Mouse (Mus musculus): Measurements from ENCODE around the gene Parp8. TPM values are rescaled to one million over a fixed set of nuclear protein-coding genes. Genes with fewer than 3 reads are reported as not detected.

Parp8 gene
- polyA plus RNA-seq, 1 experiment from 2014 or later, result 2.2 TPM

DNA sequence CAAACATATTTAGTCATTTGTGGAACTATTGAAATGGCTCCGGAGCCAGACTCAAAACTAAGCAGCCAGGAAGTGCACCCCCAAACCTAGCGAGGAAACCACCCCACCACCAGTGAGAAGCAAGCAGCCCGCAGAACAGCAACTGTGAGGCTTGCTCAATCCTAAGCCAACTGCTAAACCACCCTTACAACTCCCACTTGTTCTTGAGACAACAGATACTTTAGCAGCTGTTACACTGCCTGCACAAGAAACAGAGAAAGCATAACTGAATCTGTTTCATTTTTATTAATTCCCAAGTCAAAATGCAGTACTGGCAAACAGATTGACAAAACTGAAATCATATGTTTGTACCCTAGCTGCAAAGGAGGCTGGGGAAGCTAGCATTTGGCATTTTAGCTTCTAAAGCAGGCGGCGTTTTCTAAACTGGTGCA lies 23.2 kb upstream of the Parp8 start:
- Histone ChIP-seq H3K9ac (replicated peaks) (no peak overlapping the region), H3K27ac (ENCODE audit: low read depth) (no peak overlapping the region), H3K4me2 (ENCODE audit: low read depth, low read length) (no peak overlapping the region; the same call in 1 of the 2 replicates), H3K4me1 (ENCODE audit: insufficient read depth) (0 out of 2 replicates have a peak, but pooled peaks cover 3% of the 10 kb centered on the region), H3K4me3 (ENCODE audit: low read depth, low read length) (no peak overlapping the region), H3K9me3 (ENCODE audit: low read length) (no peaks in the 10 kb centered on the region), H3K27me3 (ENCODE audit: insufficient read depth, low read length) (no peaks in the 10 kb centered on the region), H3K36me3 (replicated peaks; ENCODE audit: insufficient read depth, low read length) (no peaks in the 10 kb centered on the region)
- 40% methylated on average over 5 of the region's 5 CpGs for WGBS (ENCODE audit: insufficient replicate concordance)
- ATAC-seq (peak; percentile 44; the same call in 1 of the 2 replicates), DNase-seq (peak; percentile 27)
- TF ChIP-seq CTCF (IDR thresholded peaks at IDR 0.05; ENCODE audit: low read depth) (no peak), EP300 (IDR thresholded peaks at IDR 0.05; ENCODE audit: low read depth) (0 out of 2 replicates have a peak, but pooled peaks have one; percentile 11)

DNA sequence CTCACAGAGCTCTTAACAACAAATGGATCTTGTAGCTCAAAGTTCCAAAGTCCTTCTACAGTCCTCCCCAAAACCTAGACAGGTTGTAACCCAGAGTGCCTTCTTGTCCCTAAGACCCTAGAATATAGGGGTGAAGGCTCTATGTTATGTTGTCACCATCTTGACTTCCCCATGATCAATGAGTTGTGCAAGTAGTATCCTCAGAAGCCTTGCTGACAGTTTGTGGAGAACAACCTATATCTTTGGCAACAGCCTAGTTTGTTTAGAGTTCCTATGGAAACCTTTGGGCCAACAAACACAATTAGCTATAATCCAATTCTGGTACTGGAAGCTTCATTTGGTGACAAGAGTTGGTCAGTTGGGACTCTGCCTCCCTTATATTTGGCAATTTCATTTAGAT lies 18.2 kb upstream of the Parp8 start:
- DNase-seq, result no peak

DNA sequence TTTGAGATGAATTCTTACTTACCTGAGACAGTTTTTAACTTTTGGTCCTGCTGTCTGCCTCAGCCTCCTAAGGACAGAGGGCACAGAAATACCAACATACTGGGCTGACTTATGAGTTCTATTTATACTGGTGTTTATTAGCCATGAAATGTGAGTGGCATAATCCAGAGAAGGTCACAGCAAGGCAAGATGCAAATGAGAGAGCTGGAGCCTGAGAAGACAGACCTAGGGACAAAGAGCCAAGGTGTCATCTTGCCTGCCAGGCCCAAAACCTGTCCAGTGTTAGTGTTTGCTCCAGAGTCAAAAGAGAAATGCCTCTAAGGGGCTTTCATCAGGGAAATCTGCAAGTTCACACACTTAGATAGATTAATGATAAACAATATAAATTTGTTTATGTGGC lies 15.7 kb upstream of the Parp8 start:
- H3K9me3 ChIP-seq (ENCODE audit: low read length), result no peaks in the 10 kb centered on the region
- H3K36me3 ChIP-seq (replicated peaks; ENCODE audit: insufficient read depth, low read length), result no peaks in the 10 kb centered on the region
- no peaks in the 10 kb centered on the region for H3K27me3 ChIP-seq (ENCODE audit: insufficient read depth, low read length)
- TF ChIP-seq EP300 (IDR thresholded peaks at IDR 0.05; ENCODE audit: low read depth) (no peak), CTCF (IDR thresholded peaks at IDR 0.05; ENCODE audit: low read depth) (no peak)
- H3K4me1 ChIP-seq (ENCODE audit: insufficient read depth), result no peaks in the 10 kb centered on the region
- H3K4me3 ChIP-seq (ENCODE audit: low read depth, low read length), result no peak overlapping the region
- DNase-seq (no peak), ATAC-seq (no peak)
- no peak overlapping the region for H3K9ac ChIP-seq (replicated peaks)
- no peak overlapping the region for H3K27ac ChIP-seq (ENCODE audit: low read depth)
- H3K4me2 ChIP-seq (ENCODE audit: low read depth, low read length), result no peak overlapping the region

More for the DNA sequence above, 18.2 kb upstream of the Parp8 start:
- H3K27ac ChIP-seq (ENCODE audit: low read depth), result no peak overlapping the region
- no peak for ATAC-seq
- H3K9me3 ChIP-seq (ENCODE audit: low read length), result no peaks in the 10 kb centered on the region
- H3K9ac ChIP-seq (replicated peaks), result no peak overlapping the region
- H3K27me3 ChIP-seq (ENCODE audit: insufficient read depth, low read length), result no peaks in the 10 kb centered on the region
- H3K36me3 ChIP-seq (replicated peaks; ENCODE audit: insufficient read depth, low read length), result no peaks in the 10 kb centered on the region
- no peaks in the 10 kb centered on the region for H3K4me1 ChIP-seq (ENCODE audit: insufficient read depth)
- TF ChIP-seq EP300 (IDR thresholded peaks at IDR 0.05; ENCODE audit: low read depth), result no peak
- TF ChIP-seq CTCF (IDR thresholded peaks at IDR 0.05; ENCODE audit: low read depth), result no peak
- no peak overlapping the region for H3K4me3 ChIP-seq (ENCODE audit: low read depth, low read length)
- H3K4me2 ChIP-seq (ENCODE audit: low read depth, low read length), result no peak overlapping the region

DNA sequence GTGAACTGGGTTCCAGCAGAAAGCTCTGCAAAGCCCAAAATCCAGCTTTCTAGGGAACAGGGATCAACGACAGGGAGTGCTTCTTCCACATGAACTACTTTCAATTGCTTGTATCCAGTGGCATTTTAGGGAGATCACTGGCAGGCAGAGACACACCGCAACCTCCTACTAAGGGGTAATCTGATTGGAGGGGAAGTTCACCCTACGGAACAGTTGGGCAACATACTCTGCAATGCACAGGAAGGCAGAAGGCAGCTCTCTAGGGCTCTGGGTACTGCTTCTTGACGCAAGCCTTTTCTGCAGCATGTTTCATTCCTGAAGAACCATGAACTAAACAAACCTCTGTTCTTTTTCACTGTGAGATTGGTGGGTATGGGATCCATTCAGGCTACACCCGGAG lies 10.9 kb upstream of the Parp8 start:
- Histone ChIP-seq H3K9me3 (ENCODE audit: low read length) (no peaks in the 10 kb centered on the region), H3K9ac (replicated peaks) (no peak overlapping the region), H3K36me3 (replicated peaks; ENCODE audit: insufficient read depth, low read length) (no peaks in the 10 kb centered on the region), H3K27ac (ENCODE audit: low read depth) (peak overlapping the region; percentile 49; the same call in 1 of the 2 replicates), H3K4me2 (ENCODE audit: low read depth, low read length) (peak overlapping the region; percentile 22; the same call in 1 of the 2 replicates), H3K4me1 (ENCODE audit: insufficient read depth) (peaks cover 16% of the 10 kb centered on the region), H3K4me3 (ENCODE audit: low read depth, low read length) (no peak overlapping the region), H3K27me3 (ENCODE audit: insufficient read depth, low read length) (no peaks in the 10 kb centered on the region)
- WGBS (ENCODE audit: insufficient replicate concordance), result 69% methylated on average over 5 of the region's 5 CpGs
- DNase-seq (no peak), ATAC-seq (peak; percentile 61)
- TF ChIP-seq EP300 (IDR thresholded peaks at IDR 0.05; ENCODE audit: low read depth), result no peak
- TF ChIP-seq CTCF (IDR thresholded peaks at IDR 0.05; ENCODE audit: low read depth), result no peak

DNA sequence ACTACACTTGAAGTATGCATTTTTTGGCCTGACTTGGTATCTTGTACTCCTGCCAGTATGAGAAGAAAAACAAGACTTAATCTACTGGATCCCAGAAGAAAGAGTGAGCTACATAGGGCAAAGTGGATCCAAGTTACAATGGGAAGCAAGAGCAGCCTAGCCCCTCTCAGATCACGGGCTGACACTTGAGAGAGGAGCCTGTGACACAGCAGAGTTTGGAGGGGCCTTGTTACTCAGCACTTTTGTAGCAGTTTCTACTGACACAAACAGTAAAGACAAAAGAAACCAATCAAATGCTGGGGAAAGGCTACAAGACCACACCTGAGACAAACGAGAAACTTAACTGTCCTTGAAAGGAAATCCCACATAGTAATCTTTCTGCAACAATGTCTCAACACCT lies 9.8 kb upstream of the Parp8 start:
- WGBS (ENCODE audit: insufficient replicate concordance), result 20% methylated on average over 2 of the region's 2 CpGs
- no peak for TF ChIP-seq EP300 (IDR thresholded peaks at IDR 0.05; ENCODE audit: low read depth)
- no peak for TF ChIP-seq CTCF (IDR thresholded peaks at IDR 0.05; ENCODE audit: low read depth)
- Histone ChIP-seq H3K4me2 (ENCODE audit: low read depth, low read length) (peak overlapping the region; percentile 36; the same call in 1 of the 2 replicates), H3K4me3 (ENCODE audit: low read depth, low read length) (no peak overlapping the region), H3K9me3 (ENCODE audit: low read length) (no peaks in the 10 kb centered on the region), H3K27me3 (ENCODE audit: insufficient read depth, low read length) (no peaks in the 10 kb centered on the region), H3K36me3 (replicated peaks; ENCODE audit: insufficient read depth, low read length) (no peaks in the 10 kb centered on the region), H3K27ac (ENCODE audit: low read depth) (peak overlapping the region; percentile 55), H3K4me1 (ENCODE audit: insufficient read depth) (peaks cover 17% of the 10 kb centered on the region), H3K9ac (replicated peaks) (no peak overlapping the region)
- DNase-seq (no peak), ATAC-seq (no peak)

DNA sequence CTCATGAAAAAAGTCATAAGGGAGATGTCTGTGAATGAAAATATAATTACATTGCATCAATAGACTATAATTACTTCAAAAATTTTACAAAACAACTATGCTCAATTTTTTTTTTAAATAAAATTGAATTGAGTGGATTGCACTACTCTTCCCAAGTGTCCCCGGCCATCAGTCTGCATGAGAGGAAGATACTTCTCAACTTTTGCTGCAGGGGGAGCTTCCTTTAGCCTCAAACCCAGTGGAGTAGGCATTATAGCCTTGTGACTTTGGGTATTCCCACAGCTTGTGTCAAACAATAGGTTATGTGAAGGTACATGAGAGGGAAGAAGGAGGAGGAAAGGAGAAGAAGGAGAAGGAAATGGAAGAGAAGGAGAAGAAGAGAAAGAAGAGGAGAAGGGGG lies 9.3 kb upstream of the Parp8 start:
- ATAC-seq (no peak), DNase-seq (no peak)
- H3K9me3 ChIP-seq (ENCODE audit: low read length), result no peaks in the 10 kb centered on the region
- H3K4me2 ChIP-seq (ENCODE audit: low read depth, low read length), result peak overlapping the region; percentile 20; the same call in 1 of the 2 replicates
- H3K4me3 ChIP-seq (ENCODE audit: low read depth, low read length), result no peak overlapping the region
- H3K4me1 ChIP-seq (ENCODE audit: insufficient read depth), result peaks cover 17% of the 10 kb centered on the region
- no peak for TF ChIP-seq CTCF (IDR thresholded peaks at IDR 0.05; ENCODE audit: low read depth)
- H3K9ac ChIP-seq (replicated peaks), result no peak overlapping the region
- WGBS (ENCODE audit: insufficient replicate concordance), result 38% methylated on average over 1 of the region's 1 CpGs
- H3K27ac ChIP-seq (ENCODE audit: low read depth), result peak overlapping the region; percentile 84
- no peaks in the 10 kb centered on the region for H3K27me3 ChIP-seq (ENCODE audit: insufficient read depth, low read length)
- no peaks in the 10 kb centered on the region for H3K36me3 ChIP-seq (replicated peaks; ENCODE audit: insufficient read depth, low read length)
